Mouse (Mus musculus) liver, adult 2 months (tissue): ENCODE measurements around the gene BC017158. TPM values are rescaled to one million over a fixed set of nuclear protein-coding genes. Genes with fewer than 3 reads are reported as not detected.

ENCODE experiments used
- DNase-seq: peaks from one replicate; pipeline ENCODE4 v3.0.0-alpha.2; 2011; ENCODE audit warnings: low read depth, low spot score; ENCODE audit errors: extremely low read depth
- H3K27ac ChIP-seq: fragments of 200-500 bp; replicated peaks from 2 replicates; pipeline ENCODE4 v1.5.1; 2012; ENCODE audit warnings: low read depth, mild to moderate bottlenecking, control low read depth, inconsistent platforms, low read length; ENCODE audit not compliant: insufficient read depth
- H3K27me3 ChIP-seq: fragments of 200-500 bp; 2 replicates; pipeline ENCODE4 v1.6.1; 2012; ENCODE audit warnings: mild to moderate bottlenecking, moderate library complexity, low read length, inconsistent platforms; ENCODE audit not compliant: control insufficient read depth, insufficient read depth
- H3K36me3 ChIP-seq: fragments of 200-500 bp; 2 replicates; pipeline ENCODE4 v1.6.1; 2012; ENCODE audit warnings: low read length, inconsistent platforms; ENCODE audit not compliant: control insufficient read depth, insufficient read depth
- H3K4me1 ChIP-seq: fragments of 200-500 bp; 2 replicates; pipeline ENCODE4 v1.6.1; 2011; ENCODE audit warnings: low read length; ENCODE audit not compliant: control insufficient read depth, insufficient read depth
- H3K4me3 ChIP-seq: fragments of 200-500 bp; 2 replicates; pipeline ENCODE4 v1.5.1; 2011; ENCODE audit warnings: low read depth, mild to moderate bottlenecking, control low read depth, low read length, moderate library complexity; ENCODE audit not compliant: insufficient read depth
- H3K79me2 ChIP-seq: fragments of 200-500 bp; 2 replicates; pipeline ENCODE4 v1.6.1; 2012; ENCODE audit warnings: inconsistent platforms, mild to moderate bottlenecking, low read length, moderate library complexity; ENCODE audit not compliant: control insufficient read depth, insufficient read depth
- H3K9ac ChIP-seq: fragments of 200-500 bp; 2 replicates; pipeline ENCODE4 v1.6.1; 2012; ENCODE audit warnings: low read depth, mild to moderate bottlenecking, control low read depth, inconsistent platforms, low read length
- CTCF ChIP-seq: fragments of 200-500 bp; IDR thresholded peaks from 2 replicates; pipeline ENCODE4 v1.5.1; 2011; ENCODE audit warnings: low read depth, low read length, control low read depth
- POLR2A ChIP-seq: fragments of 200-500 bp; IDR thresholded peaks from 2 replicates; pipeline ENCODE4 v1.6.1; 2011; ENCODE audit warnings: low read length, control low read depth; ENCODE audit not compliant: insufficient read depth; ENCODE audit errors: extremely low read depth
- WGBS: fragments of 180-500 bp; shearing (Covaris S2); methylation state at CpG from one replicate; pipeline ENCODE4 v1.1.7; 2018; 5-methylcytosine and 5-hydroxymethylcytosine counted together
- polyA plus RNA-seq: library from polyadenylated mRNA; depleted of rRNA; stranded (reverse); fragments of >200 nt; gene quantifications from 2 replicates; pipeline ENCODE4 v1.2.3, GENCODE M21; 2012
- total RNA-seq: library from RNA; depleted of rRNA; stranded (reverse); fragments of >200 nt; gene quantifications from 2 replicates; pipeline ENCODE4 v1.2.3, GENCODE M21; 2014

BC017158 gene
- total and polyA plus RNA-seq, 2 experiments: 15.2 to 25.2 TPM

- no peaks in the 10 kb centered on the region for H3K79me2 ChIP-seq
- 78% methylated on average over 7 of the region's 7 CpGs for WGBS
- no peak overlapping the region for H3K9ac ChIP-seq
- peak overlapping the region; percentile 13; the same call in 1 of the 2 replicates for H3K27ac ChIP-seq
- no peaks in the 10 kb centered on the region for H3K27me3 ChIP-seq
- TF ChIP-seq POLR2A (no peak), CTCF (no peak)
- H3K4me1 ChIP-seq: no peaks in the 10 kb centered on the region
- H3K36me3 ChIP-seq: no peaks in the 10 kb centered on the region
- peak; percentile 32 for DNase-seq
- no peak overlapping the region for H3K4me3 ChIP-seq
Observed at GRCm38 (mm10) chr7:128321260-128321659, 23.3 kb upstream of the BC017158 start.

GRCm38 (mm10) chr7:128320219-128320816 lies 22.3 kb upstream of the BC017158 start:
- no peak overlapping the region for H3K9ac ChIP-seq
- 77% methylated on average over 2 of the region's 2 CpGs for WGBS

DNA sequence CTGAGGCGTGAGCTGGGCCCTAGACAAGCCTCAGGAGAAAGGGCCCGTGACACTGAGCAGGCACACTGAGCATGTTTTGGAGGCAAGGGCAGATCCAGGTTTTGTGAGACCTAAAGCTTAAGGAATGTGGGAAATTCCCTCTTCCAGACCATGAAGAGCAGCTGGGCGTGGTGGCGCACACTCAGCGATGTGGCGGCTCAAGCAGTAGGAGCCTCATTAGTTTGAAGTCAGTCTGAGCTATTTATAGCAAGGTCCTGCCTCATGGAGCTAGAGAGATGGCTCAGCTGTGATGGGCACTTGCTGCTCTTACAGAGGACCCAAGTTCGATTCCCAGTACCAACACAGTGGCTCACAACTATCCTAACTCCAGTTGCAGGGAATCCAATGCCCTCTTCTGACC lies 21.2 kb upstream of the BC017158 start:
- no peaks in the 10 kb centered on the region for H3K79me2 ChIP-seq
- no peak overlapping the region for H3K9ac ChIP-seq
- WGBS: 85% methylated on average over 7 of the region's 7 CpGs

More at GRCm38 (mm10) chr7:128320219-128320816, 22.3 kb upstream of the BC017158 start:
- Histone ChIP-seq H3K79me2 (no peaks in the 10 kb centered on the region), H3K4me1 (no peaks in the 10 kb centered on the region), H3K27me3 (no peaks in the 10 kb centered on the region), H3K27ac (peak overlapping the region; percentile 13; the same call in 1 of the 2 replicates), H3K36me3 (no peaks in the 10 kb centered on the region), H3K4me3 (no peak overlapping the region)
- no peak for TF ChIP-seq CTCF
- TF ChIP-seq POLR2A: no peak
- DNase-seq: no peak

DNA sequence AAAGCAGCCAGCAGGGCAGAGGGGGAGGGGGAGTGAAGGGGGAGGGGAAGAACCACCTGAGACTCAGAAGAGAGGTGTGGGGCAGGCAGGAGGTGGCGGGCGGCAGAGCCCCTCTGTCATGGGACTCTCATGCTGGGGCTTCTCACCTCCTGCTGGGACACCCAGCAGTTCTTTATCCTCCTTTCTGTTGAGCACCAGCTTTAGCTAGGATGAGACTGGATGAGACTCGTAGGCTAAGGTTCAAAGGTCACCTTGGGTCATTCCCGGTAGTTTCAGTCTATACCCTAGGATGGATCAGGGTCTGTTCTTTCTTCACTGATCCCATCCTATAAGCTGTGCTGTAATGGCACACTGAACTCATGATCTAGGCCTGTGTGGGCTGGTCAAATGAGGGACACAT lies 19.0 kb upstream of the BC017158 start:
- Histone ChIP-seq H3K27me3 (no peaks in the 10 kb centered on the region), H3K36me3 (no peaks in the 10 kb centered on the region), H3K27ac (no peak overlapping the region), H3K9ac (no peak overlapping the region), H3K79me2 (no peaks in the 10 kb centered on the region), H3K4me1 (no peaks in the 10 kb centered on the region; the same call in 1 of the 2 replicates), H3K4me3 (no peak overlapping the region)
- no peak for DNase-seq
- TF ChIP-seq CTCF (no peak), POLR2A (no peak)
- WGBS: 53% methylated on average over 4 of the region's 4 CpGs

More for the DNA sequence above, 21.2 kb upstream of the BC017158 start:
- H3K36me3 ChIP-seq: no peaks in the 10 kb centered on the region
- H3K4me1 ChIP-seq: no peaks in the 10 kb centered on the region
- TF ChIP-seq POLR2A: no peak
- no peak for TF ChIP-seq CTCF
- H3K27me3 ChIP-seq: no peaks in the 10 kb centered on the region
- no peak for DNase-seq
- H3K27ac ChIP-seq: no peak overlapping the region
- H3K4me3 ChIP-seq: no peak overlapping the region

- TF ChIP-seq POLR2A (no peak), CTCF (no peak)
- H3K27me3 ChIP-seq: no peaks in the 10 kb centered on the region
- 70% methylated on average over 7 of the region's 7 CpGs for WGBS
Observed at GRCm38 (mm10) chr7:128314491-128314890, 16.5 kb upstream of the BC017158 start.

DNA sequence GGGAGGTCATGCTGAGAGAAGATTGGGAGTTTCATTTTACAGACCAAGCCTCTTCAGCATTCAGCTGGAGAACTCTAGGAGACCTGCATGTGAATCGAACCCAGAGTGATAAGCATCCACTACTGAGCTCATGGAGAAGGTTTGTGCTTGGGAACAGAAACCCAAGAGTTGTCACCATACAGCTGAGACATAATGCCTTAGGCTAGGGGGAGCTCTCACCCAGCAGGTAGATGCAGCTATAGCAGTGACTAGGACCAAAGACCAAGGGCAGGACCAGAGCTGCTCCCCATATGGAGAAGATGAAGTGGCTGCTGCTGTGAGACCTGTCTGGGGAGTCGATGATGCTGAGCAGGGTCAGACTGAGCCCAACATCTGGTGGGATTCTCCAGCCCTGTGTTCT lies 15.6 kb upstream of the BC017158 start:
- no peaks in the 10 kb centered on the region for H3K79me2 ChIP-seq
- no peak overlapping the region for H3K27ac ChIP-seq
- H3K4me1 ChIP-seq: no peaks in the 10 kb centered on the region; the same call in 1 of the 2 replicates
- no peak overlapping the region for H3K9ac ChIP-seq
- no peaks in the 10 kb centered on the region for H3K27me3 ChIP-seq
- WGBS: 83% methylated on average over 2 of the region's 2 CpGs
- no peaks in the 10 kb centered on the region for H3K36me3 ChIP-seq
- DNase-seq: no peak
- no peak overlapping the region for H3K4me3 ChIP-seq
- TF ChIP-seq POLR2A (no peak), CTCF (no peak)

More at GRCm38 (mm10) chr7:128314491-128314890, 16.5 kb upstream of the BC017158 start:
- Histone ChIP-seq H3K27ac (no peak overlapping the region), H3K79me2 (no peaks in the 10 kb centered on the region), H3K4me1 (no peaks in the 10 kb centered on the region; the same call in 1 of the 2 replicates), H3K9ac (no peak overlapping the region), H3K4me3 (no peak overlapping the region), H3K36me3 (no peaks in the 10 kb centered on the region)
- no peak for DNase-seq
